In genomic region chr17:26405340-26406100, GRCm38 (mm10) we compare ENCODE assay signal across 24 mouse cellular contexts. TPM values are rescaled to one million over a fixed set of nuclear protein-coding genes. Genes with fewer than 3 reads are reported as not detected.
A peak's percentile ranks its signal among the peaks of the same experiment; 100 is the strongest.
DNase-seq lines count a peak whose midpoint lies in the region; ATAC-seq lines count a peak whose summit lies in the region.
"Had no signal": no experiment of that assay in that cellular context is flagged by ENCODE, and none has a peak within 500 bp of the region (broad histone marks: within the 10 kb centered on the region; RNA-seq: fewer than 3 reads in every experiment).

No protein-coding gene starts in this region.

- no peaks in the 10 kb centered on the region for H3K4me1 ChIP-seq in forebrain, embryonic 15.5 days
- H3K4me1 ChIP-seq: forebrain, embryonic 12.5 days; limb, embryonic 12.5 days; liver, embryonic 13.5 days; neural tube, embryonic 15.5 days had no signal

- no peak for DNase-seq in frontal cortex, postnatal 14 days (ENCODE audit: low spot score in 2 of 2)
- DNase-seq in left cerebral cortex, adult 11 months (ENCODE audit: low spot score): peak; percentile 81
- no peak for DNase-seq in left cerebral cortex, postnatal 4 days
- DNase-seq in brain, adult 2 months (ENCODE audit: low read depth, low spot score): peak; percentile 91
- peak; percentile 70 for DNase-seq in right cerebral cortex, postnatal 25 days
- DNase-seq in urinary bladder, postnatal 10 days (ENCODE audit: low spot score): no peak
- DNase-seq: adrenal gland, postnatal 25 days; cerebellum, adult 18-20 months; gastrocnemius, postnatal 14 days; kidney, adult 11 months; kidney, postnatal 10 days; liver, embryonic 13.5 days; lung, embryonic 14.5 days; lung, postnatal 4 days; spleen, adult 18-20 months; thymus, adult 18-20 months; thymus, postnatal 4 days had no signal

- intact Hi-C loops in left cerebral cortex, postnatal 4 days (cut with DNase I): no loop called here

- H3K9ac ChIP-seq in forebrain, embryonic 15.5 days (replicated peaks): no peak overlapping the region
- H3K9ac ChIP-seq: forebrain, embryonic 12.5 days; limb, embryonic 12.5 days; liver, embryonic 13.5 days; lung, embryonic 14.5 days; neural tube, embryonic 15.5 days had no signal

- no peak overlapping the region for H3K4me3 ChIP-seq in forebrain, embryonic 15.5 days
- H3K4me3 ChIP-seq: forebrain, embryonic 12.5 days; layer of hippocampus, adult 2 months; limb, embryonic 12.5 days; liver, embryonic 13.5 days; neural tube, embryonic 15.5 days had no signal

- no peaks in the 10 kb centered on the region for H3K9me3 ChIP-seq in forebrain, embryonic 15.5 days
- H3K9me3 ChIP-seq: forebrain, embryonic 12.5 days; limb, embryonic 12.5 days; liver, embryonic 13.5 days; neural tube, embryonic 15.5 days had no signal

- no peak overlapping the region for H3K27ac ChIP-seq in forebrain, embryonic 15.5 days (replicated peaks)
- H3K27ac ChIP-seq: forebrain, embryonic 12.5 days; layer of hippocampus, adult 2 months; limb, embryonic 12.5 days; liver, embryonic 13.5 days; neural tube, embryonic 15.5 days had no signal

- H3K27me3 ChIP-seq in forebrain, embryonic 15.5 days: 0 out of 2 replicates have a peak, but pooled peaks cover 2% of the 10 kb centered on the region
- H3K27me3 ChIP-seq: forebrain, embryonic 12.5 days had no signal

- peak; percentile 94 for ATAC-seq in frontal cortex, adult (ENCODE audit: low TSS enrichment)
- no peak for ATAC-seq in forebrain, embryonic 15.5 days (replicated peaks)
- ATAC-seq: midbrain, embryonic 16.5 days had no signal

- H3K4me2 ChIP-seq in forebrain, embryonic 15.5 days (replicated peaks): no peak overlapping the region
- H3K4me2 ChIP-seq: forebrain, embryonic 12.5 days; limb, embryonic 12.5 days; liver, embryonic 13.5 days; lung, embryonic 14.5 days; neural tube, embryonic 15.5 days had no signal

- 82% methylated on average over 10 of the region's 10 CpGs for WGBS in forebrain, embryonic 15.5 days

- H3K36me3 ChIP-seq in forebrain, embryonic 15.5 days: no peaks in the 10 kb centered on the region
- H3K36me3 ChIP-seq: forebrain, embryonic 12.5 days; limb, embryonic 12.5 days; liver, embryonic 13.5 days; neural tube, embryonic 15.5 days had no signal

RNA-seq across cellular contexts. Expression of gene Neurl1b, which starts 9.1 kb away (rescaled TPM):
- total RNA-seq in left cerebral cortex, postnatal 4 days (2021): 10 to 100 TPM; 85.3 to 88.4 TPM
- 2.7 and 2.9 TPM in 2 replicates for polyA plus RNA-seq in forebrain, embryonic 15.5 days (2015; fragmentation: Nextera tagmentation; extraction: Ambion mirVana)

Comparison
In these comparisons a context has a peak if more than half of its experiments do, and no peak if none do; other contexts are left out.
1. DNase-seq: peak in left cerebral cortex, adult 11 months (single experiment), brain, adult 2 months (single experiment) and right cerebral cortex, postnatal 25 days (single experiment); none in frontal cortex, postnatal 14 days (0 of 2), left cerebral cortex, postnatal 4 days (single experiment) and urinary bladder, postnatal 10 days (single experiment).